Comparison of ENCODE assay signal across 33 mouse cellular contexts in the genomic region with DNA sequence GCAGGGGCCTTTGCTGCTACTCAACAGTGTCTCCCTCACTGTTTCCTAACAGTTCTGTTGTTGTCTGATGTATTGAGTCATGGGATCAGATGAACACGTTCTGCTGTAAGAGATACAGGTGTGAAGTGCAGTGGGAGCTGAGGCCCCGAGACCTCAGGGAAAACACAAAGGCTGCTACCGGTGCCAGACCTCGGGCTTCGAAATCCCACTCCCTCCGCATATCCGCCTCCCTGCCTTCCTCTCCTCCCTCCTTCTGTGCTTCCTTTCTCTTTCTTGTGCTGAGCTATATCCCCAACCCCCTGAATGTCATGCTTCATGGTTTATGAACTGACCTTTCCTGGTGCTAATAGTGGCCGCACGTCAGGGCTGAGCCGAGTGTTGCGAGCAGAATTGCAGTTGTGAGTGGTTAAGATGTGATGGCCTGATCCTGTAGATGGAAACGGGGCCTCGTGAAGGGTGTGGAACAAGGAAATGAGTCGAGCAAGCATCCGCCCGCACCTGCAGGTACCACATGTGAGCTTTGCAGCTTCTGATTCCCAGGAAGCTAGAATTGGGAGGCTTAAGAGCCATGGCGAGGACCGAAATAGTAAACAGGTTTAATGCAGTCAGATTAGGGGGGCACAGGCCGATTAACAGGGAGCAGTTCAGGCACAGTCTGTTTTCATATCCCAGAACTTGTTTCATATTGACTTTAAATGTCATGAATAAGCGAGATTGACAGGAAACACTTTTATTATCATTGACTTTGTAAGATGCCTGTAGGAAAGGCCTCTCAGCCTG. TPM values are rescaled to one million over a fixed set of nuclear protein-coding genes. Genes with fewer than 3 reads are reported as not detected.
A peak's percentile ranks its signal among the peaks of the same experiment; 100 is the strongest.
DNase-seq lines count a peak whose midpoint lies in the region; TF ChIP-seq lines count a peak whose summit lies in the region.
"Had no signal": no experiment of that assay in that cellular context is flagged by ENCODE, and none has a peak within 500 bp of the region (broad histone marks: within the 10 kb centered on the region; RNA-seq: fewer than 3 reads in every experiment).

No protein-coding gene starts in this region.

- no peak overlapping the region for H3K4me3 ChIP-seq in heart, embryonic 10.5 days
- no peak overlapping the region for H3K4me3 ChIP-seq in layer of hippocampus, adult 2 months
- H3K4me3 ChIP-seq in embryonic facial prominence, embryonic 10.5 days, result no peak overlapping the region
- H3K4me3 ChIP-seq: embryonic facial prominence, embryonic 13.5 days; forebrain, embryonic 10.5 days; heart, embryonic 13.5 days; hindbrain, embryonic 10.5 days; intestine, embryonic 15.5 days; limb, embryonic 15.5 days; liver, embryonic 13.5 days; midbrain, embryonic 15.5 days had no signal

- peaks cover 66% of the 10 kb centered on the region for H3K27me3 ChIP-seq in heart, embryonic 10.5 days (ENCODE audit: insufficient read depth, poor library complexity, severe bottlenecking)
- no peaks in the 10 kb centered on the region for H3K27me3 ChIP-seq in embryonic facial prominence, embryonic 10.5 days (replicated peaks; ENCODE audit: low read depth, poor library complexity, severe bottlenecking)
- H3K27me3 ChIP-seq: embryonic facial prominence, embryonic 13.5 days; intestine, embryonic 15.5 days; limb, embryonic 15.5 days; liver, embryonic 13.5 days; midbrain, embryonic 15.5 days had no signal

- no peaks in the 10 kb centered on the region for H3K9me3 ChIP-seq in heart, embryonic 10.5 days
- no peaks in the 10 kb centered on the region for H3K9me3 ChIP-seq in embryonic facial prominence, embryonic 10.5 days
- H3K9me3 ChIP-seq: embryonic facial prominence, embryonic 13.5 days; forebrain, embryonic 10.5 days; heart, embryonic 13.5 days; hindbrain, embryonic 10.5 days; intestine, embryonic 15.5 days; limb, embryonic 15.5 days; liver, embryonic 13.5 days; midbrain, embryonic 15.5 days had no signal

- H3K4me1 ChIP-seq in heart, embryonic 10.5 days, result peaks cover 11% of the 10 kb centered on the region
- peaks cover 10% of the 10 kb centered on the region for H3K4me1 ChIP-seq in embryonic facial prominence, embryonic 10.5 days
- H3K4me1 ChIP-seq: intestine, embryonic 15.5 days; liver, embryonic 13.5 days had no signal

- WGBS in heart, embryonic 10.5 days, result 74% methylated on average over 20 of the region's 20 CpGs
- WGBS in embryonic facial prominence, embryonic 10.5 days, result 84% methylated on average over 20 of the region's 20 CpGs

- intact Hi-C loops in heart, postnatal 25 days (cut with DNase I), result no loop called here

- no peak for TF ChIP-seq CTCF in layer of hippocampus, adult 2 months (conservative IDR thresholded peaks at IDR 0.05)

- peak; percentile 56 for DNase-seq in heart, embryonic 10.5 days (ENCODE audit: low spot score)
- DNase-seq in heart, postnatal 25 days (ENCODE audit: low spot score), result no peak
- DNase-seq in layer of hippocampus, adult 2 months (ENCODE audit: low spot score in 2 of 2), result no peak
- no peak for DNase-seq in layer of hippocampus, postnatal 14 days (ENCODE audit: low spot score in 2 of 2)
- peak; percentile 74 for DNase-seq in retina, adult 2 months (ENCODE audit: low read depth, low spot score)
- no peak for DNase-seq in retina, embryonic 14.5 days (ENCODE audit: low spot score)
- DNase-seq in embryonic facial prominence, embryonic 10.5 days (ENCODE audit: low spot score), result no peak
- DNase-seq: adrenal gland, adult 8-10 months; B cell, adult 2 months; cerebellum, adult 9-10 months; cerebellum, postnatal 36 days; embryo, embryonic 11 days; gastrocnemius, postnatal 25 days; heart, adult 18-20 months; heart, postnatal 10 days; kidney, adult 8-10 months; kidney, postnatal 4 days; left cerebral cortex, postnatal 4 days; liver, embryonic 13.5 days; lung, adult 18-20 months; thymus, adult 2 months; thymus, postnatal 36 days had no signal

- no peak overlapping the region for H3K27ac ChIP-seq in heart, embryonic 10.5 days
- peak overlapping the region; percentile 91 for H3K27ac ChIP-seq in layer of hippocampus, adult 2 months
- H3K27ac ChIP-seq in embryonic facial prominence, embryonic 10.5 days (replicated peaks), result no peak overlapping the region
- H3K27ac ChIP-seq: embryonic facial prominence, embryonic 13.5 days; forebrain, embryonic 10.5 days; heart, embryonic 13.5 days; hindbrain, embryonic 10.5 days; hindbrain, postnatal 0 days; intestine, embryonic 15.5 days; limb, embryonic 15.5 days; liver, embryonic 13.5 days; macrophage; midbrain, embryonic 15.5 days had no signal

- H3K36me3 ChIP-seq in heart, embryonic 10.5 days, result no peaks in the 10 kb centered on the region
- H3K36me3 ChIP-seq in embryonic facial prominence, embryonic 10.5 days (replicated peaks), result no peaks in the 10 kb centered on the region
- H3K36me3 ChIP-seq: embryonic facial prominence, embryonic 13.5 days; forebrain, embryonic 10.5 days; G1E; heart, embryonic 13.5 days; hindbrain, embryonic 10.5 days; intestine, embryonic 15.5 days; limb, embryonic 15.5 days; liver, embryonic 13.5 days; midbrain, embryonic 15.5 days had no signal

RNA-seq across cellular contexts. Expression of a gene that starts 31.7 kb away (rescaled TPM):
- 0.69 and 2.0 TPM in 2 replicates for polyA plus RNA-seq in heart, embryonic 10.5 days (2016; fragmentation: Nextera tagmentation; extraction: Ambion mirVana)
- under 1 TPM; 0.44 to 0.48 TPM for total RNA-seq in heart, postnatal 25 days (2021)
- 100 to 1,000 TPM; 103 to 107 TPM for total RNA-seq in layer of hippocampus, adult 2 months (2021)
- total RNA-seq in layer of hippocampus, postnatal 14 days (2021), result 10 to 100 TPM; 92.7 to 98.3 TPM
- 7.7 and 8.7 TPM in 2 replicates for polyA plus RNA-seq in embryonic facial prominence, embryonic 10.5 days (2016; fragmentation: Nextera tagmentation; extraction: Ambion mirVana)
- total RNA-seq: megakaryocyte-erythroid progenitor cell, adult 5-6 weeks had no signal
- polyA plus RNA-seq: G1E, macrophage had no signal

Comparison
In these comparisons a context has a peak if more than half of its experiments do, and no peak if none do; other contexts are left out.
1. DNase-seq: peak in heart, embryonic 10.5 days (single experiment) and retina, adult 2 months (single experiment); none in heart, postnatal 25 days (single experiment), layer of hippocampus, adult 2 months (0 of 2), layer of hippocampus, postnatal 14 days (0 of 2), retina, embryonic 14.5 days (single experiment) and embryonic facial prominence, embryonic 10.5 days (single experiment).
2. RNA of a gene that starts 31.7 kb away (total RNA-seq): 103 to 107 TPM in layer of hippocampus, adult 2 months and 92.7 to 98.3 TPM in layer of hippocampus, postnatal 14 days; 0.44 to 0.48 TPM in heart, postnatal 25 days; every median in the first group is over 10 times any median in the second.